Mouse (Mus musculus) bone marrow, adult 2 months (tissue): ENCODE data around the gene Kyat3.

Source experiments
- CTCF ChIP-seq: fragments of 200-500 bp; IDR thresholded peaks from 2 replicates; pipeline ENCODE4 v1.5.1; 2011; ENCODE audit warnings: low read length, control low read depth; ENCODE audit not compliant: control insufficient read depth, insufficient read depth
- POLR2A ChIP-seq: fragments of 200-500 bp; IDR thresholded peaks from 2 replicates; pipeline ENCODE4 v1.6.1; 2011; ENCODE audit warnings: low read depth, mild to moderate bottlenecking, control low read depth, low read length, borderline replicate concordance; ENCODE audit not compliant: control insufficient read depth

DNA sequence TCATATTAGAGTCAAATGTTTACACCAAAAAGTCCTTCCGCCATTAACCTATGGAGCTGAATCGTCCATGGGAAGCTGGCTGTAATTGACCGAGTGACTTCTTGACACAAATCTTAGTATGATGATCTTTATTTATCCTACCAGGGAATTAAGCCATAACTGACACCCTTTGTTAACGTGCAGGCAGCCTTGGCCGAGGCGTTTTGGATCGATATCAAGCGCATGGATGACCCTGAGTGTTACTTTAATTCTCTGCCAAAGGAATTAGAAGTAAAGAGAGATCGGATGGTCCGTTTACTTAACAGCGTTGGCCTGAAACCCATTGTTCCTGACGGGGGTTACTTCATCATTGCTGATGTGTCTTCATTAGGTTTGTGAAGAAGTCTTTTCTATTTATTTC lies 33.4 kb downstream of the Kyat3 start:
- TF ChIP-seq CTCF (no peak), POLR2A (no peak)
